Mouse (Mus musculus) neural tube, embryonic 13.5 days (tissue): Measurements from ENCODE around the gene Notch4. TPM values are rescaled to one million over a fixed set of nuclear protein-coding genes. Genes with fewer than 3 reads are reported as not detected.
A peak's percentile ranks its signal among the peaks of the same experiment; 100 is the strongest.

Experiments
- ATAC-seq: fragments of 200-750 bp; cut with Nextera tagmentation; 2 replicates; pipeline ENCODE4 v1.8.0; 2017; ENCODE audit warnings: low read depth, mild to moderate bottlenecking, moderate TSS enrichment, moderate library complexity
- H3K27ac ChIP-seq: fragments of 300-500 bp; sonication (generic); replicated peaks from 2 replicates; pipeline ENCODE4 v1.5.1; 2015; ENCODE audit warnings: moderate library complexity, mild to moderate bottlenecking, inconsistent platforms
- H3K27me3 ChIP-seq: fragments of 300-500 bp; sonication (generic); 2 replicates; pipeline ENCODE4 v1.6.1; 2015; ENCODE audit warnings: mild to moderate bottlenecking, inconsistent platforms
- H3K36me3 ChIP-seq: fragments of 300-500 bp; sonication (generic); 2 replicates; pipeline ENCODE4 v1.6.1; 2015; ENCODE audit warnings: mild to moderate bottlenecking, inconsistent platforms
- H3K4me1 ChIP-seq: fragments of 300-500 bp; sonication (generic); replicated peaks from 2 replicates; pipeline ENCODE4 v1.6.1; 2015; ENCODE audit warnings: inconsistent platforms
- H3K4me2 ChIP-seq: fragments of 300-500 bp; sonication (generic); 2 replicates; pipeline ENCODE4 v1.6.1; 2015; ENCODE audit warnings: inconsistent platforms, mild to moderate bottlenecking, moderate library complexity
- H3K4me3 ChIP-seq: fragments of 300-500 bp; sonication (generic); 2 replicates; pipeline ENCODE4 v1.5.1; 2015; ENCODE audit warnings: mild to moderate bottlenecking, inconsistent platforms
- H3K9ac ChIP-seq: fragments of 300-500 bp; sonication (generic); 2 replicates; pipeline ENCODE4 v1.6.1; 2015; ENCODE audit warnings: moderate library complexity, mild to moderate bottlenecking, inconsistent platforms
- H3K9me3 ChIP-seq: fragments of 300-500 bp; sonication (generic); 2 replicates; pipeline ENCODE4 v1.6.1; 2016; ENCODE audit warnings: inconsistent platforms
- WGBS: fragments of 180-500 bp; shearing (Covaris S2); methylation state at CpG from one replicate; pipeline ENCODE4 v1.1.7; 2015; 5-methylcytosine and 5-hydroxymethylcytosine counted together
- polyA plus RNA-seq: library from polyadenylated mRNA; unstranded; fragments of >200 nt; fragmentation: Nextera tagmentation; extraction: Ambion mirVana; gene quantifications from 2 replicates; pipeline ENCODE4 v1.2.1, GENCODE M21; 2015

Gene Notch4
- polyA plus RNA-seq, 1 experiment from 2014 or later, result 9.5 TPM

- no peak overlapping the region for H3K4me2 ChIP-seq
- WGBS, result 87% methylated on average over 8 of the region's 8 CpGs
- no peaks in the 10 kb centered on the region for H3K27me3 ChIP-seq
- no peaks in the 10 kb centered on the region for H3K4me1 ChIP-seq
- ATAC-seq, result no peak
- H3K27ac ChIP-seq, result no peak overlapping the region
- no peaks in the 10 kb centered on the region for H3K9me3 ChIP-seq
- H3K4me3 ChIP-seq, result no peak overlapping the region
- H3K9ac ChIP-seq, result no peak overlapping the region
- no peaks in the 10 kb centered on the region for H3K36me3 ChIP-seq
Observed at GRCm38 (mm10) chr17:34556406-34556805, 7.7 kb upstream of the Notch4 start.

- no peaks in the 10 kb centered on the region for H3K36me3 ChIP-seq
- no peak overlapping the region for H3K4me3 ChIP-seq
- no peaks in the 10 kb centered on the region for H3K9me3 ChIP-seq
- H3K27ac ChIP-seq, result no peak overlapping the region
- no peak overlapping the region for H3K4me2 ChIP-seq
- no peak overlapping the region for H3K9ac ChIP-seq
- no peak for ATAC-seq
- WGBS, result 64% methylated on average over 11 of the region's 11 CpGs
- H3K4me1 ChIP-seq, result no peaks in the 10 kb centered on the region
- no peaks in the 10 kb centered on the region for H3K27me3 ChIP-seq
Observed at GRCm38 (mm10) chr17:34557411-34557810, 6.7 kb upstream of the Notch4 start.

GRCm38 (mm10) chr17:34559116-34559515, 5.0 kb upstream of the Notch4 start:
- Histone ChIP-seq H3K4me1 (peaks cover 2% of the 10 kb centered on the region; the same call in 1 of the 2 replicates), H3K9ac (no peak overlapping the region), H3K27ac (no peak overlapping the region), H3K4me3 (no peak overlapping the region), H3K9me3 (no peaks in the 10 kb centered on the region), H3K36me3 (no peaks in the 10 kb centered on the region), H3K4me2 (no peak overlapping the region), H3K27me3 (no peaks in the 10 kb centered on the region)
- ATAC-seq, result no peak
- 88% methylated on average over 7 of the region's 7 CpGs for WGBS

- Histone ChIP-seq H3K9me3 (no peaks in the 10 kb centered on the region), H3K4me1 (peaks cover 8% of the 10 kb centered on the region), H3K27ac (no peak overlapping the region), H3K36me3 (no peaks in the 10 kb centered on the region), H3K4me2 (no peak overlapping the region), H3K4me3 (no peak overlapping the region), H3K9ac (no peak overlapping the region), H3K27me3 (no peaks in the 10 kb centered on the region)
- 24% methylated on average over 15 of the region's 15 CpGs for WGBS
- no peak for ATAC-seq
Observed at GRCm38 (mm10) chr17:34559895-34560294, 4.2 kb upstream of the Notch4 start.

- WGBS, result 93% methylated on average over 6 of the region's 6 CpGs
- no peaks in the 10 kb centered on the region for H3K36me3 ChIP-seq
- no peak overlapping the region for H3K9ac ChIP-seq
- no peaks in the 10 kb centered on the region for H3K27me3 ChIP-seq
- ATAC-seq, result no peak
- H3K4me2 ChIP-seq, result no peak overlapping the region
- no peak overlapping the region for H3K4me3 ChIP-seq
- no peaks in the 10 kb centered on the region for H3K9me3 ChIP-seq
- H3K4me1 ChIP-seq, result peaks cover 8% of the 10 kb centered on the region
- H3K27ac ChIP-seq, result no peak overlapping the region
Observed at GRCm38 (mm10) chr17:34560438-34560837, 3.6 kb upstream of the Notch4 start.

GRCm38 (mm10) chr17:34561200-34561599, 2.9 kb upstream of the Notch4 start:
- Histone ChIP-seq H3K9me3 (no peaks in the 10 kb centered on the region), H3K27me3 (no peaks in the 10 kb centered on the region), H3K4me2 (no peak overlapping the region), H3K9ac (0 out of 2 replicates have a peak overlapping the region, but pooled peaks have one; percentile 12), H3K4me1 (peaks cover 8% of the 10 kb centered on the region), H3K36me3 (no peaks in the 10 kb centered on the region), H3K27ac (no peak overlapping the region), H3K4me3 (no peak overlapping the region)
- 51% methylated on average over 8 of the region's 8 CpGs for WGBS
- ATAC-seq, result no peak

- no peak overlapping the region for H3K27ac ChIP-seq
- H3K4me1 ChIP-seq, result peaks cover 8% of the 10 kb centered on the region
- no peaks in the 10 kb centered on the region for H3K9me3 ChIP-seq
- no peak overlapping the region for H3K4me2 ChIP-seq
- no peak for ATAC-seq
- H3K4me3 ChIP-seq, result no peak overlapping the region
- H3K36me3 ChIP-seq, result no peaks in the 10 kb centered on the region
- no peak overlapping the region for H3K9ac ChIP-seq
- WGBS, result 70% methylated on average over 3 of the region's 3 CpGs
- H3K27me3 ChIP-seq, result no peaks in the 10 kb centered on the region
Observed at GRCm38 (mm10) chr17:34562595-34562994, 1.5 kb upstream of the Notch4 start.

- 68% methylated on average over 11 of the region's 11 CpGs for WGBS
- no peak overlapping the region for H3K4me2 ChIP-seq
Observed at GRCm38 (mm10) chr17:34563354-34563753, 714 bp upstream of the Notch4 start.

GRCm38 (mm10) chr17:34564796-34565195, 728 bp downstream of the Notch4 start:
- peak overlapping the region; percentile 26 for H3K4me2 ChIP-seq
- no peak overlapping the region for H3K9ac ChIP-seq
- no peaks in the 10 kb centered on the region for H3K36me3 ChIP-seq
- WGBS, result 57% methylated on average over 3 of the region's 3 CpGs
- H3K27ac ChIP-seq, result peak overlapping the region; percentile 69
- H3K27me3 ChIP-seq, result no peaks in the 10 kb centered on the region
- H3K9me3 ChIP-seq, result no peaks in the 10 kb centered on the region
- 0 out of 2 replicates have a peak overlapping the region, but pooled peaks have one; percentile 2 for H3K4me3 ChIP-seq
- peaks cover 8% of the 10 kb centered on the region for H3K4me1 ChIP-seq
- ATAC-seq, result peak; percentile 38; the same call in 1 of the 2 replicates

More at GRCm38 (mm10) chr17:34563354-34563753, 714 bp upstream of the Notch4 start:
- Histone ChIP-seq H3K36me3 (no peaks in the 10 kb centered on the region), H3K9ac (no peak overlapping the region), H3K4me3 (no peak overlapping the region), H3K4me1 (peaks cover 8% of the 10 kb centered on the region), H3K27ac (no peak overlapping the region), H3K9me3 (no peaks in the 10 kb centered on the region), H3K27me3 (no peaks in the 10 kb centered on the region)
- ATAC-seq, result no peak

- Histone ChIP-seq H3K4me1 (peaks cover 8% of the 10 kb centered on the region), H3K4me2 (no peak overlapping the region), H3K9me3 (no peaks in the 10 kb centered on the region), H3K36me3 (no peaks in the 10 kb centered on the region), H3K4me3 (no peak overlapping the region), H3K27me3 (no peaks in the 10 kb centered on the region), H3K9ac (no peak overlapping the region), H3K27ac (no peak overlapping the region)
- 70% methylated on average over 9 of the region's 9 CpGs for WGBS
- ATAC-seq, result no peak
Observed at GRCm38 (mm10) chr17:34567311-34567710, 3.2 kb downstream of the Notch4 start.

GRCm38 (mm10) chr17:34568421-34568820, 4.4 kb downstream of the Notch4 start:
- Histone ChIP-seq H3K4me3 (no peak overlapping the region), H3K36me3 (no peaks in the 10 kb centered on the region), H3K27me3 (no peaks in the 10 kb centered on the region), H3K27ac (no peak overlapping the region), H3K9ac (no peak overlapping the region), H3K4me1 (peaks cover 8% of the 10 kb centered on the region), H3K9me3 (no peaks in the 10 kb centered on the region), H3K4me2 (no peak overlapping the region)
- no peak for ATAC-seq
- WGBS, result 78% methylated on average over 13 of the region's 13 CpGs

GRCm38 (mm10) chr17:34569919-34570318, 5.9 kb downstream of the Notch4 start:
- Histone ChIP-seq H3K4me1 (no peaks in the 10 kb centered on the region), H3K36me3 (no peaks in the 10 kb centered on the region), H3K9me3 (no peaks in the 10 kb centered on the region), H3K27ac (no peak overlapping the region), H3K4me3 (no peak overlapping the region), H3K9ac (no peak overlapping the region), H3K27me3 (no peaks in the 10 kb centered on the region), H3K4me2 (no peak overlapping the region)
- no peak for ATAC-seq
- WGBS, result 73% methylated on average over 4 of the region's 4 CpGs

GRCm38 (mm10) chr17:34571875-34572274, 7.8 kb downstream of the Notch4 start:
- H3K27ac ChIP-seq, result no peak overlapping the region
- no peaks in the 10 kb centered on the region for H3K36me3 ChIP-seq
- H3K9me3 ChIP-seq, result no peaks in the 10 kb centered on the region
- no peaks in the 10 kb centered on the region for H3K4me1 ChIP-seq
- no peak for ATAC-seq
- no peak overlapping the region for H3K9ac ChIP-seq
- no peaks in the 10 kb centered on the region for H3K27me3 ChIP-seq
- WGBS, result 14% methylated on average over 5 of the region's 5 CpGs
- no peak overlapping the region for H3K4me2 ChIP-seq
- no peak overlapping the region for H3K4me3 ChIP-seq
